Comparison of ENCODE assay signal across 8 mouse cellular contexts in genomic region chr9:102719085-102719484, GRCm38 (mm10). TPM values are rescaled to one million over a fixed set of nuclear protein-coding genes. Genes with fewer than 3 reads are reported as not detected.
DNase-seq lines count a peak whose midpoint lies in the region; ATAC-seq and TF ChIP-seq lines count a peak whose summit lies in the region.

No protein-coding gene starts in this region.

- no peaks in the 10 kb centered on the region for H3K4me1 ChIP-seq in spleen, adult 2 months (ENCODE audit: control insufficient read depth, insufficient read depth, insufficient read length)
- peaks cover 35% of the 10 kb centered on the region for H3K4me1 ChIP-seq in forebrain, postnatal 0 days (ENCODE audit: insufficient read depth)
- H3K4me1 ChIP-seq in limb, embryonic 15.5 days: peaks cover 78% of the 10 kb centered on the region
- peaks cover 62% of the 10 kb centered on the region for H3K4me1 ChIP-seq in stomach, embryonic 16.5 days (ENCODE audit: control insufficient read depth, insufficient read depth, low read length)

- peaks cover 4% of the 10 kb centered on the region; the same call in 1 of the 2 replicates for H3K27me3 ChIP-seq in spleen, adult 2 months (ENCODE audit: control insufficient read depth, insufficient read depth, low read length)
- no peaks in the 10 kb centered on the region for H3K27me3 ChIP-seq in forebrain, postnatal 0 days (ENCODE audit: insufficient read depth, low read length)
- no peaks in the 10 kb centered on the region for H3K27me3 ChIP-seq in limb, embryonic 15.5 days
- H3K27me3 ChIP-seq in stomach, embryonic 16.5 days (ENCODE audit: control insufficient read depth, insufficient read depth, low read length): no peaks in the 10 kb centered on the region

- H3K9me3 ChIP-seq in forebrain, postnatal 0 days (ENCODE audit: low read length): no peaks in the 10 kb centered on the region
- H3K9me3 ChIP-seq in limb, embryonic 15.5 days: no peaks in the 10 kb centered on the region
- no peaks in the 10 kb centered on the region for H3K9me3 ChIP-seq in stomach, embryonic 16.5 days (replicated peaks; ENCODE audit: control insufficient read depth, low read length)

- no peak for TF ChIP-seq POLR2A in spleen, adult 2 months (IDR thresholded peaks at IDR 0.05; ENCODE audit: low read depth, low read length)

- H3K36me3 ChIP-seq in spleen, adult 2 months (ENCODE audit: control insufficient read depth, insufficient read depth, low read length): no peaks in the 10 kb centered on the region
- H3K36me3 ChIP-seq in forebrain, postnatal 0 days (ENCODE audit: insufficient read depth): peaks cover 26% of the 10 kb centered on the region
- peaks cover 39% of the 10 kb centered on the region for H3K36me3 ChIP-seq in limb, embryonic 15.5 days
- peaks cover 18% of the 10 kb centered on the region for H3K36me3 ChIP-seq in stomach, embryonic 16.5 days (ENCODE audit: control insufficient read depth, insufficient read depth, low read length)

- H3K4me2 ChIP-seq in forebrain, postnatal 0 days (ENCODE audit: low read depth): peak overlapping the region; percentile 67
- H3K4me2 ChIP-seq in limb, embryonic 15.5 days: peak overlapping the region; percentile 81
- peak overlapping the region; percentile 94 for H3K4me2 ChIP-seq in stomach, embryonic 16.5 days (ENCODE audit: low read depth, low read length)

- DNase-seq in spleen, adult 2 months (ENCODE audit: low read depth in 1 of 2, low spot score in 2 of 2): no peak
- no peak for DNase-seq in spleen, adult 12 weeks (ENCODE audit: low spot score)
- no peak for DNase-seq in forebrain, postnatal 0 days
- no peak for DNase-seq in layer of hippocampus, adult 9-10 months (ENCODE audit: low spot score)
- DNase-seq in frontal cortex, postnatal 25 days (ENCODE audit: low spot score in 2 of 2): no peak
- DNase-seq in adipocyte (ENCODE audit: low spot score): no peak

- 59% methylated on average over 4 of the region's 4 CpGs for WGBS in spleen, adult 2 months
- whole genome bisulfite sequencing in forebrain, postnatal 0 days: 3% methylated on average over 4 of the region's 4 CpGs
- WGBS in limb, embryonic 15.5 days: 1% methylated on average over 4 of the region's 4 CpGs
- WGBS in stomach, embryonic 16.5 days: 8% methylated on average over 4 of the region's 4 CpGs

- peak overlapping the region; percentile 50; the same call in 1 of the 2 replicates for H3K4me3 ChIP-seq in spleen, adult 2 months (ENCODE audit: extremely low read depth, insufficient read depth, insufficient read length)
- peak overlapping the region; percentile 86 for H3K4me3 ChIP-seq in forebrain, postnatal 0 days (ENCODE audit: low read depth, low read length)
- peak overlapping the region; percentile 66 for H3K4me3 ChIP-seq in limb, embryonic 15.5 days
- peak overlapping the region; percentile 82 for H3K4me3 ChIP-seq in stomach, embryonic 16.5 days (replicated peaks; ENCODE audit: low read length)

- no peak for ATAC-seq in forebrain, postnatal 0 days
- ATAC-seq in limb, embryonic 15.5 days (ENCODE audit: insufficient number of reproducible peaks, low FRiP score, low TSS enrichment, low read depth): no peak
- ATAC-seq in stomach, embryonic 16.5 days (ENCODE audit: insufficient read depth, low FRiP score): no peak

- 0 out of 2 replicates have a peak overlapping the region, but pooled peaks have one; percentile 27 for H3K27ac ChIP-seq in spleen, adult 2 months (ENCODE audit: insufficient read depth, low read length)
- peak overlapping the region; percentile 94 for H3K27ac ChIP-seq in forebrain, postnatal 0 days (ENCODE audit: low read depth, low read length)
- H3K27ac ChIP-seq in limb, embryonic 15.5 days: peak overlapping the region; percentile 99
- peak overlapping the region; percentile 96 for H3K27ac ChIP-seq in stomach, embryonic 16.5 days (ENCODE audit: low read length)

- no peak for TF ChIP-seq CTCF in spleen, adult 2 months (IDR thresholded peaks at IDR 0.05; ENCODE audit: extremely low read depth, insufficient read depth, insufficient read length, insufficient replicate concordance)
- no peak for TF ChIP-seq CTCF in forebrain, postnatal 0 days (IDR thresholded peaks at IDR 0.05; ENCODE audit: low read depth)

- H3K9ac ChIP-seq in forebrain, postnatal 0 days: peak overlapping the region; percentile 95
- peak overlapping the region; percentile 94 for H3K9ac ChIP-seq in limb, embryonic 15.5 days
- H3K9ac ChIP-seq in stomach, embryonic 16.5 days (ENCODE audit: low read length): peak overlapping the region; percentile 91

RNA-seq across cellular contexts. Expression of gene Amotl2, which starts 2.6 kb away (rescaled TPM):
- polyA plus RNA-seq in spleen, adult 2 months (2012; rRNA removed): 10.7 and 10.9 TPM in 2 replicates
- 85.8 and 106 TPM in 2 replicates for total RNA-seq in forebrain, postnatal 0 days (2014; rRNA removed)
- 24.8 and 27.6 TPM in 2 replicates for polyA plus RNA-seq in forebrain, postnatal 0 days (2015; fragmentation: Nextera tagmentation; extraction: Ambion mirVana)
- polyA plus RNA-seq in limb, embryonic 15.5 days (2015; fragmentation: Nextera tagmentation; extraction: Ambion mirVana): 60.7 and 61.5 TPM in 2 replicates
- polyA plus RNA-seq in stomach, embryonic 16.5 days (2015; fragmentation: Nextera tagmentation; extraction: Ambion mirVana): 21.1 and 26.3 TPM in 2 replicates

Comparison
In these comparisons a context has a peak if more than half of its experiments do, and no peak if none do; other contexts are left out.
1. H3K27ac ChIP-seq: peak in every context shown above with its lines; median percentile 99 in limb, embryonic 15.5 days; 96 in stomach, embryonic 16.5 days; 94 in forebrain, postnatal 0 days; 27 in spleen, adult 2 months.